Mouse (Mus musculus) liver, adult 2 months (tissue): ENCODE measurements around the gene Pram1.

Source experiments
- CTCF ChIP-seq: fragments of 200-500 bp; IDR thresholded peaks from 2 replicates; pipeline ENCODE4 v1.5.1; 2011; ENCODE audit warnings: low read depth, low read length, control low read depth
- POLR2A ChIP-seq: fragments of 200-500 bp; IDR thresholded peaks from 2 replicates; pipeline ENCODE4 v1.6.1; 2011; ENCODE audit warnings: low read length, control low read depth; ENCODE audit not compliant: insufficient read depth; ENCODE audit errors: extremely low read depth

- TF ChIP-seq POLR2A (no peak), CTCF (no peak)
Measured at GRCm38 (mm10) chr17:33599836-33600475, 37.9 kb upstream of the Pram1 start.
